Mouse (Mus musculus) midbrain, embryonic 11.5 days (tissue): ENCODE measurements at regions not wholly inside any gene's neighbourhood (a gene's known extent, or its start where the extent isn't known, plus 50 kb on each side); places are given as distances from the start of the nearest gene placed in this dataset.

Source experiments
- ATAC-seq: fragments of 200-750 bp; cut with Nextera tagmentation; 2 replicates; pipeline ENCODE4 v1.8.0; 2017; ENCODE audit warnings: moderate TSS enrichment, moderate library complexity; ENCODE audit not compliant: low FRiP score
- DNase-seq: peaks from one replicate; pipeline ENCODE4 v3.0.0; 2015; ENCODE audit warnings: low spot score; ENCODE audit errors: missing footprints
- H3K27ac ChIP-seq: fragments of 300-500 bp; sonication (generic); 2 replicates; pipeline ENCODE4 v1.5.1; 2014; ENCODE audit warnings: low read depth, low read length
- H3K27me3 ChIP-seq: fragments of 300-500 bp; sonication (generic); 2 replicates; pipeline ENCODE4 v1.6.1; 2014; ENCODE audit warnings: mild to moderate bottlenecking, low read length, moderate library complexity, mixed read lengths; ENCODE audit not compliant: control insufficient read depth, insufficient read depth
- H3K36me3 ChIP-seq: fragments of 300-500 bp; sonication (generic); 2 replicates; pipeline ENCODE4 v1.6.1; 2014; ENCODE audit warnings: mild to moderate bottlenecking, low read length, moderate library complexity, mixed read lengths; ENCODE audit not compliant: control insufficient read depth, insufficient read depth
- H3K4me1 ChIP-seq: fragments of 300-500 bp; sonication (generic); 2 replicates; pipeline ENCODE4 v1.6.1; 2014; ENCODE audit warnings: low read length; ENCODE audit not compliant: control insufficient read depth, insufficient read depth
- H3K4me2 ChIP-seq: fragments of 300-500 bp; sonication (generic); 2 replicates; pipeline ENCODE4 v1.6.1; 2014; ENCODE audit warnings: mild to moderate bottlenecking, moderate library complexity
- H3K4me3 ChIP-seq: fragments of 300-500 bp; sonication (generic); 2 replicates; pipeline ENCODE4 v1.5.1; 2014; ENCODE audit warnings: low read depth, low read length
- H3K9ac ChIP-seq: fragments of 300-500 bp; sonication (generic); 2 replicates; pipeline ENCODE4 v1.6.1; 2014; ENCODE audit warnings: low read length
- H3K9me3 ChIP-seq: fragments of 300-500 bp; sonication (generic); 2 replicates; pipeline ENCODE4 v1.6.1; 2016; ENCODE audit warnings: low read length; ENCODE audit not compliant: control insufficient read depth
- WGBS: fragments of 180-500 bp; shearing (Covaris S2); extraction: QIAGEN DNeasy Blood & Tissue Kit; methylation state at CpG from one replicate; pipeline ENCODE4 v1.1.7; 2014; 5-methylcytosine and 5-hydroxymethylcytosine counted together

- no peaks in the 10 kb centered on the region for H3K4me1 ChIP-seq
- H3K4me2 ChIP-seq, result no peak overlapping the region
- peak; percentile 59; the same call in 1 of the 2 replicates for ATAC-seq
- no peak overlapping the region for H3K9ac ChIP-seq
- H3K27me3 ChIP-seq, result no peaks in the 10 kb centered on the region
- H3K36me3 ChIP-seq, result no peaks in the 10 kb centered on the region
- H3K27ac ChIP-seq, result no peak overlapping the region
- H3K4me3 ChIP-seq, result no peak overlapping the region
- no peaks in the 10 kb centered on the region for H3K9me3 ChIP-seq
- no peak for DNase-seq
- WGBS, result 67% methylated on average over 1 of the region's 1 CpGs
Measured at GRCm38 (mm10) chrX:15913795-15914500, 608.7 kb upstream of the Cypt1 start.
